Mouse (Mus musculus): ENCODE data around the gene Gar1. TPM values are rescaled to one million over a fixed set of nuclear protein-coding genes. Genes with fewer than 3 reads are reported as not detected.

The Gar1 gene
- total and polyA plus RNA-seq, 3 experiments = 87.1 to 473 (median 461) TPM

GRCm38 (mm10) chr3:129862592-129862991, 31.4 kb upstream of the Gar1 start:
- Histone ChIP-seq H3K4me1 (ENCODE audit: control insufficient read depth in 1 of 2, insufficient read depth in 2 of 2, low read length in 2 of 2) (no peaks in the 10 kb centered on the region), H3K9ac (ENCODE audit: control insufficient read depth, low read depth, low read length, poor library complexity, severe bottlenecking) (peak overlapping the region; percentile 72), H3K27ac (ENCODE audit: control insufficient read depth, low read depth, low read length) (no peak overlapping the region), H3K9me3 (replicated peaks; ENCODE audit: insufficient read depth, low read length) (no peaks in the 10 kb centered on the region), H3K4me3 (ENCODE audit: control insufficient read depth in 1 of 2, insufficient read depth in 1 of 2, low read depth in 2 of 2, low read length in 2 of 2) (peak overlapping the region; percentile 50 to 67), H3K79me2 (ENCODE audit: control insufficient read depth, insufficient read depth, low read length, poor library complexity) (no peaks in the 10 kb centered on the region), H3K27me3 (ENCODE audit: control insufficient read depth in 1 of 2, insufficient read depth in 2 of 2, low read length in 2 of 2) (no peaks in the 10 kb centered on the region), H3K36me3 (ENCODE audit: control insufficient read depth in 1 of 2, insufficient read depth in 2 of 2, low read length in 2 of 2) (peaks cover 0 to 2% of the 10 kb centered on the region in 2 experiments; a peak in 1 of 4 replicates)
- peak; percentile 69 for DNase-seq (ENCODE audit: low read depth, low spot score)
- no peak for TF ChIP-seq TAL1 (IDR thresholded peaks at IDR 0.05; ENCODE audit: low read length)
- TF ChIP-seq NELFE (IDR thresholded peaks at IDR 0.05; ENCODE audit: low read depth, low read length) = peak; percentile 44; the same call in 1 of the 2 replicates
- TF ChIP-seq ZNF384 (IDR thresholded peaks at IDR 0.05; ENCODE audit: low read depth, low read length) = no peak
- peak; percentile 59; the same call in 1 of the 2 replicates for TF ChIP-seq TBP (IDR thresholded peaks at IDR 0.05; ENCODE audit: low read depth, low read length)
- no peak for TF ChIP-seq ETS1 (IDR thresholded peaks at IDR 0.05; ENCODE audit: low read depth, low read length)
- no peak for TF ChIP-seq NRF1 (IDR thresholded peaks at IDR 0.05; ENCODE audit: insufficient read depth, low read depth, low read length, poor library complexity, severe bottlenecking)
- TF ChIP-seq POLR2A (IDR thresholded peaks at IDR 0.05; ENCODE audit: control insufficient read depth in 1 of 2, insufficient read depth in 1 of 2, low read depth in 1 of 2, low read length in 2 of 2, poor library complexity in 1 of 2) = peak in 1 of 2 experiments; percentile 53; a peak in 2 of 4 replicates
- TF ChIP-seq TCF12 (IDR thresholded peaks at IDR 0.05; ENCODE audit: low read depth, low read length) = no peak
- no peak for TF ChIP-seq ZC3H11A (IDR thresholded peaks at IDR 0.05; ENCODE audit: low read depth, low read length)

GRCm38 (mm10) chr3:129846846-129847245, 15.7 kb upstream of the Gar1 start:
- no peaks in the 10 kb centered on the region for H3K36me3 ChIP-seq (ENCODE audit: control insufficient read depth in 1 of 2, insufficient read depth in 2 of 2, low read length in 2 of 2)
- no peaks in the 10 kb centered on the region for H3K4me1 ChIP-seq (ENCODE audit: control insufficient read depth in 1 of 2, insufficient read depth in 2 of 2, low read length in 2 of 2)
- no peak overlapping the region for H3K27ac ChIP-seq (ENCODE audit: control insufficient read depth, low read depth, low read length)
- no peaks in the 10 kb centered on the region for H3K79me2 ChIP-seq (ENCODE audit: control insufficient read depth, insufficient read depth, low read length, poor library complexity)
- peaks cover 13 to 14% of the 10 kb centered on the region in 2 experiments for H3K27me3 ChIP-seq (ENCODE audit: control insufficient read depth in 1 of 2, insufficient read depth in 2 of 2, low read length in 2 of 2)
- DNase-seq (ENCODE audit: low read depth, low spot score) = no peak
- H3K4me3 ChIP-seq (ENCODE audit: control insufficient read depth in 1 of 2, insufficient read depth in 1 of 2, low read depth in 2 of 2, low read length in 2 of 2) = no peak overlapping the region
- TF ChIP-seq E2F4 (IDR thresholded peaks at IDR 0.05; ENCODE audit: borderline replicate concordance, low read depth, low read length) (no peak), MAZ (IDR thresholded peaks at IDR 0.05; ENCODE audit: low read depth, low read length) (no peak), ZMIZ1 (IDR thresholded peaks at IDR 0.05; ENCODE audit: low read depth, low read length) (no peak), TCF12 (IDR thresholded peaks at IDR 0.05; ENCODE audit: low read depth, low read length) (no peak), KAT2A (conservative IDR thresholded peaks at IDR 0.05; ENCODE audit: low read depth, low read length) (no peak), RCOR1 (IDR thresholded peaks at IDR 0.05; ENCODE audit: low read depth, low read length) (no peak), NELFE (IDR thresholded peaks at IDR 0.05; ENCODE audit: low read depth, low read length) (no peak), MAFK (IDR thresholded peaks at IDR 0.05; ENCODE audit: borderline replicate concordance, low read depth, low read length) (no peak), CTCF (IDR thresholded peaks at IDR 0.05 in 2 of 3, conservative IDR thresholded peaks at IDR 0.05 in 1 of 3; ENCODE audit: control insufficient read depth in 1 of 3, insufficient read depth in 1 of 3, low read depth in 2 of 3, low read length in 3 of 3, poor library complexity in 1 of 3, severe bottlenecking in 1 of 3) (no peak), SIN3A (IDR thresholded peaks at IDR 0.05; ENCODE audit: low read length) (no peak), BHLHE40 (IDR thresholded peaks at IDR 0.05; ENCODE audit: borderline replicate concordance, low read depth, low read length) (no peak), EP300 (IDR thresholded peaks at IDR 0.05; ENCODE audit: low read depth in 1 of 2, low read length in 2 of 2) (no peak), TBP (IDR thresholded peaks at IDR 0.05; ENCODE audit: low read depth, low read length) (no peak)
- no peak overlapping the region for H3K9ac ChIP-seq (ENCODE audit: control insufficient read depth, low read depth, low read length, poor library complexity, severe bottlenecking)
- H3K9me3 ChIP-seq (replicated peaks; ENCODE audit: insufficient read depth, low read length) = no peaks in the 10 kb centered on the region

Data from MEL (cell line).